Mouse (Mus musculus): Measurements from ENCODE around the gene Sorcs1.

The Sorcs1 gene

DNA sequence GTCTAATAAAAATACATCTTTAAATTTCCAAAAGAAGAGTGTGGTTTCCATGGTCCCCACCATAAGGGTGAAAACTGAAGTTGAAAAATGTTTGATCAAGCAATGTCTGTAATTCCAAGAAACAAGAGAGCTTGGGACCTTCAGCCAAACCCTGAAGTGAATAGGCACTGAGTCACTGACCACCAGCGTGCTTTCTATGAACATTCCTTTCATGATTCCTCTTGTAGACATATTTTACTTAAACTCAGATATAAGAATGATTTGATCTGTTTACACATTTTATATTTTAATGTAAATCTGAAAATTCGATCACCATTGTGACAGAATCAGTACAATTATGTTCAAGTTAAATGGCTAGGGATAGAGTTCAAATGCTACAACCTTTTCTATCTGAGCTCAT, 112.1 kb downstream of the Sorcs1 start:
- no peak for DNase-seq (ENCODE audit: low read depth, low spot score)

GRCm38 (mm10) chr19:50558771-50559170, 119.7 kb downstream of the Sorcs1 start:
- peak; percentile 77 for DNase-seq (ENCODE audit: low read depth, low spot score)

DNA sequence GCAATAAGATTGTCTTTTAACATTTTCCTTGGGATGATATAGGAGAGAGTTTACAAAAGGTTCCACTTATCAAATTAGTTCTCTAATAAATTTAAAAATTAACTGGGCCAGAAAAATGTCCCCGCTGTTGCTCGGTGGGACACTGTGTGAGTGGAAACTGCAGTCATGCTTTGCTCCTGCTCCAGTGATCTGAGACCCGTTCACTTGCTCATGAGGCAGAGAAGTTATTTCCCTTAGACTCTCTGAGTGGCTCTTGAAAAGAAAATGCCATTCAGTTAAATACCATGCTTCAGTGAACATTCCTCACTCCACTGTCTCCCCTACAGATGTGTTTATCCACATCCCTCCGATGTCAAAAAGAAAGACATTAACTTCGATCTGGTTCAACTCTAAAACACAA, 144.4 kb downstream of the Sorcs1 start:
- DNase-seq (ENCODE audit: low read depth, low spot score) = no peak

GRCm38 (mm10) chr19:50527835-50528234, 150.6 kb downstream of the Sorcs1 start:
- DNase-seq (ENCODE audit: low read depth, low spot score) = no peak

GRCm38 (mm10) chr19:50526094-50526493, 152.4 kb downstream of the Sorcs1 start:
- no peak for DNase-seq (ENCODE audit: low read depth, low spot score)

DNA sequence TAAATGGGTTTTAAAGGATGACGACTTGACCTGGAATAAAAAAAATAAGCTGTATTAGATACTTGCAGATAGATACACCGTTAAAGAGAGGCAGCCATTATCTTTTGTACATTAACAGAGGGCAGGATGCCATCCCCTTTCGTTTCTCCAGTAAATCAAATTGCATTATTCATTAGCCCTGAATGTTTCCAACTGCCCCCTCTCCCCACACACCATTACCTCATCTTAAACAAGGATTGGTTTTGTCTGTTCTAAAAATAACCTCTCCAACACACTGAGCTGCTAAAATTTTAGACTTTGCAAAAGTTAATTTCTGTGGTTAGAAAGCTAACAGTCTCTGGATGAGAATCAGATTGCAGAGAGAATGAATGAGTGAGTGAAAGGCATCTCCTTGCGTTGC, 156.5 kb downstream of the Sorcs1 start:
- DNase-seq (ENCODE audit: low read depth, low spot score) = no peak

- no peak for DNase-seq (ENCODE audit: low read depth, low spot score)
These were observed 163.3 kb downstream of the Sorcs1 start for GRCm38 (mm10) chr19:50515059-50515673.

DNA sequence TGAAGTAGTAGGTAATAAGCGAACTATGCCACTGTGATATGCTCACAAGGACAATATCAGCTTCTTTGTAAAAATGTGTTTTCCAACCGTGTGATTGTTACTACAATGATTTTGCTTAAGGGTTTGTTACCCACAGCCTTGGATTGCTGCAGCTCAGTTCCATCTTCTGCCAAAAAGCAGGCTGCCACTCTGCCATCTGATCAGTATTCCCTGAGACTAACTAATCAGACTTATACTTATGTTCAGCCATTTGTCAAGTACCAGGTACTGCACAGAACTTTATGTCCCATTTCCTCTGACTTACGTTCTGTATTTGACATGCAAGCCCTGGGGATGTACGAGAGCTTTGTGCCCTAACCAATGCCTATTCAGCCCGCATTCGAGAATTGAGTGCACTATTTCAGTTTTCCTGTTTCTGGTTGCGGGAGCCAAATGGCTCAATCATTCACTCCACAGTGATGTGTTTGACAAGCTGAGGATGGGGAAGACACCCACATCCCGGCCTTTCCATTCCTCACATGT, 164.1 kb downstream of the Sorcs1 start:
- DNase-seq (ENCODE audit: low read depth, low spot score) = no peak

- DNase-seq (ENCODE audit: low read depth, low spot score) = no peak
These were observed 175.6 kb downstream of the Sorcs1 start for GRCm38 (mm10) chr19:50502816-50503215.

DNA sequence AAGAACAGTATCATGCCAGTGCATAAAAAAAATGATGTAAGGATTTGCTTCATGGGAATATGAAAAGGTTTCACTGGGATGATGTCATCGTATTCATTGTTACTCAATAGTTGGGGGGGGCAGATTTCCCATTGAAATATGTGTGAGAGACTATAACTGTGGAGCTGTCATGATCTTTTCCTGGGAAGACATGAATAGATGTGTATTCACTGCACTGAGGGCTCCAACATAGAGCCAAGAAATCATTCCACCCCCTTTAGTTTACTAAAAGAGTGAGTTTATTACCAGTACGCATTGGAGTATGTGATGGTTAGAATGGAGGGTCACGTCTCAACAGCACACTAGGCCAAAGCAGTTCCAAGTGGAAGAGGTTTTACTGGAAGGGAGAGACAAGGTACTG, 187.3 kb downstream of the Sorcs1 start:
- no peak for DNase-seq (ENCODE audit: low read depth, low spot score)

GRCm38 (mm10) chr19:50490721-50491120, 187.7 kb downstream of the Sorcs1 start:
- DNase-seq (ENCODE audit: low read depth, low spot score) = no peak

DNA sequence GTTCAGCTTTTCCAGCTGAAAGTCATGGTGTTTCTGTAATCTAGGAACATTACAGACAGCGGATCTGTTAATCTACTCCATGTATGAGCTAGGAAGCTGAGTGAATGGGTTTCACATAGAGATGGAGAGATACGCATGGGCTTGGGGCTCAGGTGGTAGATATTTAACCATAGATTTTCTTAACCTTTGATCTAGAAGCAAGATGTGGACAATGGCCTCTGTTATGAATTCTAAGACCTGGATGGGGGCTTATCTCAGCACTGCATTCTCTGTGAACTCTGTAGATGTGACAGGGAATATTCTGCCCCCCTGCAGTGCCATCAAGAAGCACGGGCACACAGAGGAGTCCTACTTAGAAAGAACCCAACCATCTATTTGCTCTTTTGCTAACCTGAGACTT, 188.7 kb downstream of the Sorcs1 start:
- no peak for DNase-seq (ENCODE audit: low read depth, low spot score)

- DNase-seq (ENCODE audit: low read depth, low spot score) = no peak
These were observed 190.0 kb downstream of the Sorcs1 start for GRCm38 (mm10) chr19:50488421-50488820.

- DNase-seq (ENCODE audit: low read depth, low spot score) = peak; percentile 58
These were observed 190.7 kb downstream of the Sorcs1 start for GRCm38 (mm10) chr19:50487768-50488167.

GRCm38 (mm10) chr19:50486345-50486744, 192.1 kb downstream of the Sorcs1 start:
- no peak for DNase-seq (ENCODE audit: low read depth, low spot score)

DNA sequence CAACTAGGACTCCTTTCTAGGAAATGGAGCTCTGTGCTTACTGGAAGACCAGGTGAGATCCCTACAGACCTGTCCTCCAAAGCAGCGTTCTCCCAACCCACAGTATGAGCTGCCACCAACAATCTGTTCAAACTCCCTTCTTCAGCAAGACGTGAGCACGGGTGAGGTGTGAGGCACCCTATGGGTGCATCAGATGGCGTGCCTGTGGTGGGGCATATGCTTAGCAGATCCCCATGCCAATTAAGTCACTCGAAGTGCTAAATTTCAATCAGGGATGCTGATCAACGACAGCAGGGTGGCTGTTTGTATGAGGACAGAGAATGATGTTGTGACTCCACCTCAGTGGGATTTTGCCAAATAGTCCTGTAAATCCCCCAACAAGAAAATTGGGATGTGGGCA, 201.7 kb downstream of the Sorcs1 start:
- DNase-seq (ENCODE audit: low read depth, low spot score) = no peak

GRCm38 (mm10) chr19:50468592-50468991, 209.9 kb downstream of the Sorcs1 start:
- DNase-seq (ENCODE audit: low read depth, low spot score) = no peak

DNA sequence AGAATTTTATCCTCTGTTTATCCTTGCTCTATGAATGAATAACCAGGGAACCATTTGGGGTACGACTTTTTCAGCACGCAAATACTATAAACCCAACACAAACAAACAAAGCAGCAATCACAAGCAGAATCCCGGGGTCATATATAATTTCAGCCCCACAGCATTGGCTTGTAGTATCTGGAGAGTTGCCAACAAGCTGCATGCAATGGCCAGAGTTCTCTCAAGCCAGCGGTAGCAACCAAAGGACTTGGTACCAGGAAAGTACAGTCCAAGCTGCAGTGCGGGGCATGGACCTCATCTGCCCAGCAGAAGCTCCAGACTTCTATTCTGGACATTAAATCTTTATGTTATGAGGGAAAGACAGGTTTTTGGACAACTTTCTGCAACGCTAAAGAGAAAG, 213.6 kb downstream of the Sorcs1 start:
- no peak for DNase-seq (ENCODE audit: low read depth, low spot score)

DNA sequence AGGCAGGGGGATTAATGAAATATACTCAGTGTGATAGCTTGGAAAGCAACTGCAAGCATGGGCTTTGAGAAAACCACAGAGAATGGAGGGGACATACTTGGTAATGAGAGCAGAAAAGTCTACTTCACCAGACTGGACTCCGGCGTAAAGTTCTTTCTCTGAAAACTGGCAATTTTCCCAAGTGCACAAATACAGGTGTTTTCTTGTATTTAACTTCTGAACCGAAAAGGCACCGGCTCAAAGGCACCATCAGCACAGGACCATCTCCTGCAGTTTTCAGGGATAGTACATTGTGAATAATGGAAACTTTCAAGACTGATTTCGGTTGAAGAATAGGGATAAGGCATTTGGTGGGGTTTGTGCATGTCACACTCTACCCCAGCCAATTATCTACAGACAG, 219.9 kb downstream of the Sorcs1 start:
- DNase-seq (ENCODE audit: low read depth, low spot score) = no peak

DNA sequence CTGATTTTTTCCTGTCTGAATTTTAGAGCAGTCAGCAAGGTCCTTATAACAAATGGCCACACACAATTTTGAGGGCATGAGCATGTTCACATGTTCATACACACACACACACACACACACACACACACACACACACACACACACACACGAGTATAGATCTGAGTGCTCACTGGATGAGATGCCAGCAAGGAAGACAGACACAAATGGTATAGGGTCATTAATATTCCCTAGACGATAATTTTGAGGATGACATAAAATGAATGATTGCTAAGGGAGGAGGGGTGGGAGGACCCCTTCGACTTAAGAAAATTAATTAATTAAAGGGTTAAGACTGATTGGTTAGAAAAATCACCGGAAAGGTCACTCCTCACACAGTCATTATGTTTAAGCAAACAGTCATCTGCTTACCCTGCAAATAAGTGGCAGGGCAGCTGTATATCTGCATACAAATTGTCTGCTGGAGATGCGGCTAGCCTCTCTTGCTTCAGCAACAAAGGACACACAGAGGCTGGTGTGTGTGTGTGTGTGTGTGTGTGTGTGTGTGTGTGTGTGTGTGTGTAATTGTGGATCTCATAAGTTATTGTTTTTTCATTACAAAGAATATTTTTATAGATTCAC, 221.1 kb downstream of the Sorcs1 start:
- no peak for DNase-seq (ENCODE audit: low read depth, low spot score)

DNA sequence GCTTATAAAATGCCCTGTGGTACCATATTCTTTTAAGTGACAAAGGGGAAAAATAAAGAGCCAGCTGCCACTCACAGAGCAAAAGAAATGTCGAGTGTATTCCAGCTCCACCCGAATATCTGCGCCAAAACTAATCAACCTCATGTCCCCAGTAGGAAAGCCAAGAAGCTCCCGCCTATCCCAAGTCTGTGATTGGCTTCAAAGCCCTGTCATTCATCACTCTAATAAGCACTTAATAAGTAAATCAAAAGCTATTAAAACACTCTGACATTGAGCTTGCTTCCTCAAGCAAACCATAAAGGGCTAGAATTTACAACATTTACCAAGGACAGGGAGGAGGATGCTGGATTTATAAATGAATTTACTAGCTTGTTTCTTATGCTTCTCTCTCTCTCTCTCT, 237.3 kb downstream of the Sorcs1 start:
- no peak for DNase-seq (ENCODE audit: low read depth, low spot score)

GRCm38 (mm10) chr19:50440246-50440910, 238.1 kb downstream of the Sorcs1 start:
- no peak for DNase-seq (ENCODE audit: low read depth, low spot score)

- DNase-seq (ENCODE audit: low read depth, low spot score) = no peak
These were observed 239.0 kb downstream of the Sorcs1 start for GRCm38 (mm10) chr19:50439464-50439881.

All from telencephalon, adult 2 months (tissue).